Comparison of ENCODE assay signal across 8 mouse cellular contexts in the genomic region with DNA sequence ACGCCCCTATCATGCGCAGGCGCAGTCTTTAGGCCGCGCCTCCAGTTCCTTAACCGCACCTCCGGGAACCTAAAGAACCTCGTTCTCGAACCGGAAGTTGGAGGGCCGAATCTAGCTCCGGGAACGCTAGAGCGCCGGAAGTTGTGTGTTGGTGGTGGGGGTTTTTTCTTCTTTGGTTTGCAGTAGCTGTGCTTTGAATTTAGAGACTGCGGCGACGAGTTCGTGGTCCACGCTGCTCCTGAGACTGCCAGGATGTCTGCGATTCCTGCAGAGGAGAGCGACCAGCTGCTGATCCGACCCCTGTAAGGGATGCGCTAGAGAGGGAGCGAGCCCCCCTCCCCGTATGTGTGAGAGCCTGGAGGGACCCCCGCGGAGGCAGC. TPM values are rescaled to one million over a fixed set of nuclear protein-coding genes. Genes with fewer than 3 reads are reported as not detected.
A peak's percentile ranks its signal among the peaks of the same experiment; 100 is the strongest.
DNase-seq lines count a peak whose midpoint lies in the region; ATAC-seq and TF ChIP-seq lines count a peak whose summit lies in the region.

Gene Itgb1bp1, minus strand, starts transcription at position 42 of the 380 bp plus-strand sequence.

- peak; percentile 8 for DNase-seq in G1E (ENCODE audit: low spot score)
- DNase-seq in cerebellum, adult 11 months: peak; percentile 99
- DNase-seq in forebrain, embryonic 14.5 days (ENCODE audit: low spot score): peak; percentile 99
- DNase-seq in heart, postnatal 10 days: peak; percentile 100
- DNase-seq in kidney, postnatal 4 days: peak; percentile 99 to 100
- DNase-seq in neural tube, embryonic 11.5 days (ENCODE audit: low spot score): peak; percentile 98

- TF ChIP-seq POLR2A in testis, adult 2 months (IDR thresholded peaks at IDR 0.05; ENCODE audit: control insufficient read depth, low read depth, low read length): 0 out of 2 replicates have a peak, but pooled peaks have one; percentile 56

- no peak for TF ChIP-seq CTCF in G1E (IDR thresholded peaks at IDR 0.05; ENCODE audit: low read depth, low read length)
- TF ChIP-seq CTCF in testis, adult 2 months (IDR thresholded peaks at IDR 0.05; ENCODE audit: control insufficient read depth, insufficient read depth, insufficient replicate concordance, low read depth, low read length): no peak

- intact Hi-C loops in heart, postnatal 10 days (cut with DNase I): loop anchor here (1.0 kb wide), 1 partner anchor 131 kb away; the partner anchor contains the start of gene Ywhaq

- peak within 1 kb of the TSS; percentile 76 for H3K4me2 ChIP-seq in forebrain, embryonic 14.5 days (ENCODE audit: low read length)
- H3K4me2 ChIP-seq in liver, embryonic 15.5 days: peak within 1 kb of the TSS; percentile 83
- H3K4me2 ChIP-seq in neural tube, embryonic 11.5 days (ENCODE audit: low read depth): peak within 1 kb of the TSS; percentile 77

- peak within 1 kb of the TSS; percentile 90 for H3K4me3 ChIP-seq in G1E (ENCODE audit: low read depth, low read length)
- peak within 1 kb of the TSS; percentile 71 for H3K4me3 ChIP-seq in forebrain, embryonic 14.5 days (ENCODE audit: low read depth, low read length)
- peak within 1 kb of the TSS; percentile 76 for H3K4me3 ChIP-seq in liver, embryonic 15.5 days (replicated peaks)
- H3K4me3 ChIP-seq in neural tube, embryonic 11.5 days (ENCODE audit: low read depth, low read length): peak within 1 kb of the TSS; percentile 77
- H3K4me3 ChIP-seq in testis, adult 2 months (ENCODE audit: control insufficient read depth, low read depth, low read length): peak within 1 kb of the TSS; percentile 99

- no peaks in the 10 kb centered on the region for H3K27me3 ChIP-seq in G1E (ENCODE audit: insufficient read depth, low read length)
- H3K27me3 ChIP-seq in forebrain, embryonic 14.5 days (replicated peaks; ENCODE audit: control insufficient read depth, insufficient read depth, low read length): no peaks in the 10 kb centered on the region
- H3K27me3 ChIP-seq in liver, embryonic 15.5 days: no peaks in the 10 kb centered on the region
- no peaks in the 10 kb centered on the region for H3K27me3 ChIP-seq in neural tube, embryonic 11.5 days (ENCODE audit: control insufficient read depth, insufficient read depth, low read length)
- H3K27me3 ChIP-seq in testis, adult 2 months (ENCODE audit: control insufficient read depth, insufficient read depth, low read length): no peaks in the 10 kb centered on the region

- peak within 1 kb of the TSS; percentile 87 for H3K27ac ChIP-seq in forebrain, embryonic 14.5 days (ENCODE audit: low read depth, low read length)
- H3K27ac ChIP-seq in liver, embryonic 15.5 days (replicated peaks): peak within 1 kb of the TSS; percentile 81
- peak within 1 kb of the TSS; percentile 77 for H3K27ac ChIP-seq in neural tube, embryonic 11.5 days (ENCODE audit: low read depth, low read length)
- peak within 1 kb of the TSS; percentile 94 for H3K27ac ChIP-seq in testis, adult 2 months (ENCODE audit: control insufficient read depth, insufficient read depth, low read depth, low read length)

- H3K9me3 ChIP-seq in G1E (replicated peaks): no peaks in the 10 kb centered on the region
- H3K9me3 ChIP-seq in forebrain, embryonic 14.5 days (replicated peaks; ENCODE audit: control insufficient read depth, low read length): no peaks in the 10 kb centered on the region
- no peaks in the 10 kb centered on the region for H3K9me3 ChIP-seq in liver, embryonic 15.5 days (replicated peaks)
- no peaks in the 10 kb centered on the region for H3K9me3 ChIP-seq in neural tube, embryonic 11.5 days (ENCODE audit: control insufficient read depth, low read length)

- WGBS in forebrain, embryonic 14.5 days: under 1% methylated on average over 28 of the region's 28 CpGs
- under 1% methylated on average over 28 of the region's 28 CpGs for WGBS in liver, embryonic 15.5 days (ENCODE audit: insufficient replicate concordance)
- WGBS in neural tube, embryonic 11.5 days: under 1% methylated on average over 28 of the region's 28 CpGs

- H3K36me3 ChIP-seq in G1E (replicated peaks): peaks cover 49% of the 10 kb centered on the region
- H3K36me3 ChIP-seq in forebrain, embryonic 14.5 days (ENCODE audit: control insufficient read depth, insufficient read depth, low read length): peaks cover 11% of the 10 kb centered on the region
- peaks cover 17% of the 10 kb centered on the region; the same call in 1 of the 2 replicates for H3K36me3 ChIP-seq in liver, embryonic 15.5 days (replicated peaks)
- H3K36me3 ChIP-seq in neural tube, embryonic 11.5 days (ENCODE audit: control insufficient read depth, insufficient read depth, low read length): no peaks in the 10 kb centered on the region
- H3K36me3 ChIP-seq in testis, adult 2 months (ENCODE audit: control insufficient read depth, insufficient read depth, low read length): no peaks in the 10 kb centered on the region

- peak within 1 kb of the TSS; percentile 82 for H3K9ac ChIP-seq in forebrain, embryonic 14.5 days (ENCODE audit: low read length)
- H3K9ac ChIP-seq in liver, embryonic 15.5 days: peak within 1 kb of the TSS; percentile 77
- H3K9ac ChIP-seq in neural tube, embryonic 11.5 days (ENCODE audit: low read length): peak within 1 kb of the TSS; percentile 87

- H3K4me1 ChIP-seq in G1E (ENCODE audit: insufficient read depth, low read depth, low read length): peaks cover 40% of the 10 kb centered on the region
- H3K4me1 ChIP-seq in forebrain, embryonic 14.5 days (ENCODE audit: control insufficient read depth, insufficient read depth, low read length): peaks cover 7% of the 10 kb centered on the region
- H3K4me1 ChIP-seq in liver, embryonic 15.5 days (replicated peaks): peaks cover 21% of the 10 kb centered on the region
- no peaks in the 10 kb centered on the region for H3K4me1 ChIP-seq in neural tube, embryonic 11.5 days (ENCODE audit: control insufficient read depth, insufficient read depth, low read length)
- peaks cover 6% of the 10 kb centered on the region for H3K4me1 ChIP-seq in testis, adult 2 months (ENCODE audit: control insufficient read depth, insufficient read depth, low read length)

- ATAC-seq in G1E (ENCODE audit: extremely low read depth, insufficient number of reproducible peaks, low FRiP score, poor library complexity, severe bottlenecking): peak; percentile 83
- peak; percentile 96 for ATAC-seq in forebrain, embryonic 14.5 days
- ATAC-seq in liver, embryonic 15.5 days (ENCODE audit: insufficient read depth): peak; percentile 88
- ATAC-seq in neural tube, embryonic 11.5 days (ENCODE audit: insufficient read depth, low FRiP score, low TSS enrichment): peak; percentile 94

RNA-seq across cellular contexts. Expression of gene Itgb1bp1, which starts in this region (rescaled TPM):
- total RNA-seq in G1E (2014; fragmentation: Nextera tagmentation): 19.8 and 29.5 TPM in 2 replicates
- 42.8 and 43.0 TPM in 2 replicates for total RNA-seq in G1E (2017)
- polyA plus RNA-seq in G1E (2012): 15.4 and 17.1 TPM in 2 replicates
- 48.2 and 49.7 TPM in 2 replicates for polyA plus RNA-seq in forebrain, embryonic 14.5 days (2014; fragmentation: Nextera tagmentation; extraction: Ambion mirVana)
- total RNA-seq in heart, postnatal 10 days (2021): 10 to 100 TPM; 39.6 to 42.4 TPM
- 19.6 and 20.3 TPM in 2 replicates for polyA plus RNA-seq in liver, embryonic 15.5 days (2015; fragmentation: Nextera tagmentation; extraction: Ambion mirVana)
- 43.6 and 48.8 TPM in 2 replicates for polyA plus RNA-seq in neural tube, embryonic 11.5 days (2014; fragmentation: Nextera tagmentation; extraction: Ambion mirVana)
- 135 and 139 TPM in 2 replicates for polyA plus RNA-seq in testis, adult 2 months (2012; rRNA removed)

Comparison
In these comparisons a context has a peak if more than half of its experiments do, and no peak if none do; other contexts are left out.
1. Peak in every context shown above with its lines: DNase-seq, ATAC-seq, H3K4me3 ChIP-seq and H3K27ac ChIP-seq.
2. DNase-seq: peak in every context shown above with its lines; median percentile 100 in heart, postnatal 10 days; 100 in kidney, postnatal 4 days; 99 in cerebellum, adult 11 months; 99 in forebrain, embryonic 14.5 days; 98 in neural tube, embryonic 11.5 days; 8 in G1E.